Mouse (Mus musculus) midbrain, postnatal 0 days (tissue): ENCODE data around the gene Tmtc4. TPM values are rescaled to one million over a fixed set of nuclear protein-coding genes. Genes with fewer than 3 reads are reported as not detected.

Experiments
- ATAC-seq: fragments of 200-750 bp; cut with Nextera tagmentation; 2 replicates; pipeline ENCODE4 v1.8.0; 2017; ENCODE audit warnings: moderate number of reproducible peaks, mild to moderate bottlenecking, moderate TSS enrichment, moderate library complexity; ENCODE audit not compliant: low FRiP score
- DNase-seq: peaks from one replicate; pipeline ENCODE4 v3.0.0-alpha.2; 2015; ENCODE audit warnings: low spot score
- H3K27ac ChIP-seq: fragments of 300-500 bp; sonication (generic); 2 replicates; pipeline ENCODE4 v1.5.1; 2014; ENCODE audit warnings: low read depth, mild to moderate bottlenecking, low read length, mixed read lengths
- H3K27me3 ChIP-seq: fragments of 300-500 bp; sonication (generic); 2 replicates; pipeline ENCODE4 v1.6.1; 2014; ENCODE audit warnings: low read length, control low read depth, mixed read lengths; ENCODE audit not compliant: insufficient read depth
- H3K36me3 ChIP-seq: fragments of 300-500 bp; sonication (generic); 2 replicates; pipeline ENCODE4 v1.6.1; 2014; ENCODE audit warnings: low read length, control low read depth, mixed read lengths; ENCODE audit not compliant: insufficient read depth
- H3K4me1 ChIP-seq: fragments of 300-500 bp; sonication (generic); 2 replicates; pipeline ENCODE4 v1.6.1; 2014; ENCODE audit warnings: mild to moderate bottlenecking, control low read depth, antibody characterized with exemption, low read length, mixed read lengths; ENCODE audit not compliant: insufficient read depth
- H3K4me2 ChIP-seq: fragments of 300-500 bp; sonication (generic); 2 replicates; pipeline ENCODE4 v1.6.1; 2014; ENCODE audit warnings: low read depth, mild to moderate bottlenecking, low read length, mixed read lengths; ENCODE audit not compliant: poor library complexity, severe bottlenecking
- H3K4me3 ChIP-seq: fragments of 300-500 bp; sonication (generic); 2 replicates; pipeline ENCODE4 v1.5.1; 2014; ENCODE audit warnings: low read depth, mild to moderate bottlenecking, low read length, moderate library complexity
- H3K9ac ChIP-seq: fragments of 300-500 bp; sonication (generic); replicated peaks from 2 replicates; pipeline ENCODE4 v1.6.1; 2014; ENCODE audit warnings: mild to moderate bottlenecking, low read length, moderate library complexity, mixed read lengths; ENCODE audit not compliant: poor library complexity, severe bottlenecking
- H3K9me3 ChIP-seq: fragments of 300-500 bp; sonication (generic); 2 replicates; pipeline ENCODE4 v1.6.1; 2016; ENCODE audit warnings: low read length, control low read depth
- CTCF ChIP-seq: IDR thresholded peaks from 2 replicates; pipeline ENCODE4 v1.5.1; 2016; ENCODE audit warnings: antibody characterized with exemption, mild to moderate bottlenecking
- WGBS: fragments of 180-500 bp; shearing (Covaris S2); extraction: QIAGEN DNeasy Blood & Tissue Kit; methylation state at CpG from one replicate; pipeline ENCODE4 v1.1.7; 2014; 5-methylcytosine and 5-hydroxymethylcytosine counted together
- polyA plus RNA-seq: library from polyadenylated mRNA; unstranded; fragments of >200 nt; fragmentation: Nextera tagmentation; extraction: Ambion mirVana; gene quantifications from 2 replicates; pipeline ENCODE4 v1.2.1, GENCODE M21; 2015
- total RNA-seq: library from RNA; depleted of rRNA; stranded (reverse); fragments of >200 nt; gene quantifications from 2 replicates; pipeline ENCODE4 v1.2.3, GENCODE M21; 2014

The Tmtc4 gene
- total and polyA plus RNA-seq, 2 experiments from 2014 or later: 32.9 to 79.5 TPM

DNA sequence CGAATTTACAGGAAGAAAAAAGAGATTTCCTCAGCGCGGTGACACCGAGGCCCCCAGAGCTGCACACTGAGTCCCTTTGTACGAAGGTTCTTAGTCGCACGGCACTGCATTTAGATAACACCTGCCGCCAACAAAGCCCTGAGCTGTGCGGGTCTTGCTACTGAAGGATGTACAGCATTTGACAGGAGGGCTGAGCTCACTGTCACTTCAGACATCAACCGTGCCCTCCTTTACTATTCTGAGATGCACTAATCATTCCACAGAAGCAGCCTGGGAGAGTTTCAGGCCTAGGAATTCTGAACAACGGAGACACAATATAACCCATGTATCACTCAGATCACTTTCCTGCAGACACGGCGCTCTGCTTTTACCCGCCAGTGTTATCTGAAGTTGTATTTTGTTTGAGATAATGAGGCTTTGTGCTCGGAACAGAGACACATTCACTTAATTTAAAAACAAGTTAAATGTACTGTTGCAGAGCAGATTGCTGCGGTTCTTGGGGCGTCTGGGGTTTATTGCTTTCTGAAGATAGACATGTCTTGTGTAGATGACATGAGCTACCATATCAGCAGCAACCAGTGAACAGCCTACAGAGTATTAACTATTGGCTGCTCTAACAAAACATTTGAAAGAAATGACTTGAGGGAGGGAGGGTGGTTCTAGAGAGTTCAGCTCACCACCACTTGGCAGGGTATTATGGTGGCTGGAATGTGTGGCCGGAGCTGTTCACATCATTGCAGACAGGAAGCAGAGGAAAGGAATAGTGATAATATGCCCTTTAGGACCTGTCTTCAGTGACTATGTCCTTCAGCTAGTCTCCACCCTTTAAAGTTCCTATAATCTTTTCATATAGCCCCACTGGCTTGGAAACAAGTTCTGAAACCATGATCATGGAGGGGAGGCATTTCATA, 25.5 kb upstream of the Tmtc4 start:
- H3K4me2 ChIP-seq: no peak overlapping the region
- TF ChIP-seq CTCF: no peak
- peak; percentile 35 for DNase-seq
- no peaks in the 10 kb centered on the region for H3K9me3 ChIP-seq
- H3K36me3 ChIP-seq: no peaks in the 10 kb centered on the region
- peak; percentile 90 for ATAC-seq
- H3K4me3 ChIP-seq: no peak overlapping the region
- H3K27me3 ChIP-seq: no peaks in the 10 kb centered on the region
- H3K27ac ChIP-seq: peak overlapping the region; percentile 49
- H3K9ac ChIP-seq: no peak overlapping the region
- WGBS: 34% methylated on average over 18 of the region's 18 CpGs
- no peaks in the 10 kb centered on the region for H3K4me1 ChIP-seq

DNA sequence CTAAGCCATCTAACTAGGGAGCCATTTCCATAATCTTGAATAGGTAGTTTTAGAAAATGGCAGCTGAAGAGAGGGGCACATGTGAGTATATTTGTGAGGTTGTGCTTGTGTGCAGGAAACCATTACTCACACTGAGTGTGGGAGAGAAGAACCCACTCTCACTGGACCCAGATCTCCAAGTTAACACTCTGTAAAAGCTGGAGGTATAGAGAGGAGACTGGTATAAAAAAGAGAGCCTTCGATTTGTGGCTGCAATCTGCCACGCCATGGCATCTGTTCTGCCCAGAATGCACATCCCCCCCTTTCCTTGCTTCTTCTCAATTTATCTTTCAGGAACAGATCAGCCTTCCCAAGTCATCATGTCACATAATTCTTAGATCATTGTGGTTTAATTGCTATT, 24.8 kb upstream of the Tmtc4 start:
- no peak for TF ChIP-seq CTCF
- H3K27ac ChIP-seq: peak overlapping the region; percentile 49
- no peaks in the 10 kb centered on the region for H3K4me1 ChIP-seq
- DNase-seq (peak; percentile 2), ATAC-seq (peak; percentile 25)
- H3K4me3 ChIP-seq: no peak overlapping the region
- no peak overlapping the region for H3K9ac ChIP-seq
- H3K4me2 ChIP-seq: no peak overlapping the region
- no peaks in the 10 kb centered on the region for H3K27me3 ChIP-seq
- no peaks in the 10 kb centered on the region for H3K9me3 ChIP-seq
- 30% methylated on average over 2 of the region's 2 CpGs for WGBS
- no peaks in the 10 kb centered on the region for H3K36me3 ChIP-seq

DNA sequence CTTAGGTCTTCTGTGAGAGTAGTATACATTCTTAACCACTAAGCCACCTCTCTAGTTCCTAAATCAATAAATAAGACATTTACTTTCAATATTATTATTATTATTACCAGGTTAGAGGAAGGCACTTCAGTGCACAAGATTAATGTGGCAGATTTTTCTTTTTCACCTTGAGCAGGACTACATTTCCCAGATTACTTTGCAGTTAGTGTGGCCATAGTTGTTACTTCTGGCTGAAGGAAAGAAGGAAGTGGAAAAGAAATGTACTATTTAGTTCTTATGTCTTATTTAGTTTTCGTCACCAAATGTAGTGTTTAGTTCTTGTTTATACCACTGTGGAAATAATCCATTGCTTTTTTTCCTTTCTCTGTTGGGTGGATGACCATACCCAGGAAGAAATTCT, 19.9 kb upstream of the Tmtc4 start:
- no peak for TF ChIP-seq CTCF
- DNase-seq: no peak
- H3K4me1 ChIP-seq: no peaks in the 10 kb centered on the region
- no peak for ATAC-seq
- no peak overlapping the region for H3K27ac ChIP-seq
- H3K9ac ChIP-seq: no peak overlapping the region
- no peaks in the 10 kb centered on the region for H3K27me3 ChIP-seq
- WGBS: 93% methylated on average over 1 of the region's 1 CpGs
- H3K4me3 ChIP-seq: no peak overlapping the region
- no peak overlapping the region for H3K4me2 ChIP-seq
- no peaks in the 10 kb centered on the region for H3K9me3 ChIP-seq
- H3K36me3 ChIP-seq: no peaks in the 10 kb centered on the region

DNA sequence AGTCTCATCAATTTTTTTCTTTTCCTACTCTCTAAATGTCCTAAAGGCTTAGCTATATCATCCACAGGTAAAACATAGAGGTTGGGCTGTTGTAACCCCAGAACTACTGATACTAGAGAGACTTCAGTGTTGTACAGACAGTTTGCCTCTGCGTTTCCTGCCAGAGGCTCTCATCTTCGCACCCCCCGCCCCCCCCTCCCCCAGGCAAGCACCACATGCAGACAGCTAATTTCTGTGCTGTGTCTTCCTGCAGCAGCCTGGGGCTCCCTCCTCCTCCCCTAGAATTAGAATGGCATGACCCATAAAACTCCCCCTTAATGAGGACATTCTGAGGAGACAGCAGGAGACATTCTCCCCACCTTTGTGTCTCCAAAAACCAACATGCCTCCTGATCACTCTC, 17.6 kb upstream of the Tmtc4 start:
- Histone ChIP-seq H3K27me3 (no peaks in the 10 kb centered on the region), H3K36me3 (no peaks in the 10 kb centered on the region), H3K4me2 (no peak overlapping the region), H3K4me1 (no peaks in the 10 kb centered on the region), H3K27ac (no peak overlapping the region), H3K4me3 (no peak overlapping the region), H3K9me3 (no peaks in the 10 kb centered on the region), H3K9ac (no peak overlapping the region)
- ATAC-seq (no peak), DNase-seq (no peak)
- 57% methylated on average over 3 of the region's 3 CpGs for WGBS
- TF ChIP-seq CTCF: no peak

DNA sequence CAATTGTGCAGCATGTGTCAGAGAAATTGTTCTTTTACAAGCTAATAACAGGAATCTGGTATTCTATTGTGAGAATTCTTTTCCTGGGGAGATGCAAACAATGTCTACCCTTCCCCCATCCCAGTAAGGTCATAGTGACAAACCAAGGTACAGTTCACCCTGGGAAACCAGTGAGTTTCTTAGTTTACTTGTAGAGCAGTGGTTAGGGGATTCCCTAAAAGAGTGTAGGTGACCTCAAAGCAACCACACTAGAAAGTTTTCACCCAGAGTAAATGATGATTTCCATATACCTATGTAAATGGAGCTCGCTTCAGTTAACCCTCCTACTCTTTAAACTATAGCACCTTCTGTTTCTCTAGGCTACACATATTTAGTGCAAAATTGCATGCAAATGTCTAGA, 13.6 kb upstream of the Tmtc4 start:
- H3K9ac ChIP-seq: no peak overlapping the region
- no peaks in the 10 kb centered on the region for H3K9me3 ChIP-seq
- H3K4me2 ChIP-seq: no peak overlapping the region
- no peak overlapping the region for H3K4me3 ChIP-seq
- no peak for ATAC-seq
- no peaks in the 10 kb centered on the region for H3K27me3 ChIP-seq
- 85% methylated on average over 1 of the region's 1 CpGs for WGBS
- no peak for TF ChIP-seq CTCF
- H3K27ac ChIP-seq: no peak overlapping the region
- H3K36me3 ChIP-seq: no peaks in the 10 kb centered on the region
- DNase-seq: no peak
- H3K4me1 ChIP-seq: no peaks in the 10 kb centered on the region

DNA sequence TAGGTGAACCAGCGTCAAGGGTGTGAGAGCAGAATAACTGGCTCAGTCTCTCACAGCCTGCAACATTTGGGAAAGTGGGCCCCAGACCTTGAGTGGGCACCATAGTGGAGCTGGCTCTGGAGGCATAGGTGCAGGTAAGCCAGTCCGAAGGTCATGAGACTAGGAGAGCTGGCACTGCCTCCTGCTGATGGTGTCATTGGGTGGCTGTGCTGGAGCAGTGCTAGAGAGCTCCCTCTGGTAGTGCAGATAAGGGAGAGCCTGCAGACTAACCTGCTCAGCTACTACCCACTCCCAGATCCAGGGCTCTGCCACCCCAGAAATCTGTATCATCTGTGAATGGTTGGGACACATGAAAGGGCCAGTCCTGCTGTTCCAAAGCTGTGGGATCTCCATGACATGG, 10.1 kb upstream of the Tmtc4 start:
- no peak overlapping the region for H3K9ac ChIP-seq
- no peaks in the 10 kb centered on the region for H3K9me3 ChIP-seq
- DNase-seq (no peak), ATAC-seq (no peak)
- H3K36me3 ChIP-seq: no peaks in the 10 kb centered on the region
- no peak overlapping the region for H3K4me2 ChIP-seq
- WGBS: 93% methylated on average over 2 of the region's 2 CpGs
- no peak for TF ChIP-seq CTCF
- H3K27ac ChIP-seq: no peak overlapping the region
- H3K4me3 ChIP-seq: no peak overlapping the region
- no peaks in the 10 kb centered on the region for H3K4me1 ChIP-seq
- H3K27me3 ChIP-seq: no peaks in the 10 kb centered on the region
